Mouse (Mus musculus): Measurements from ENCODE around the gene Adarb1.

Gene Adarb1

GRCm38 (mm10) chr10:77391072-77391471 is 27.0 kb downstream of the Adarb1 start:
- in situ Hi-C loops (cut with MboI; ENCODE audit: unreplicated experiment in 2 of 2) = no loop called here

GRCm38 (mm10) chr10:77387558-77387957 is 30.5 kb downstream of the Adarb1 start:
- in situ Hi-C loops (cut with MboI; ENCODE audit: unreplicated experiment in 2 of 2) = no loop called here

DNA sequence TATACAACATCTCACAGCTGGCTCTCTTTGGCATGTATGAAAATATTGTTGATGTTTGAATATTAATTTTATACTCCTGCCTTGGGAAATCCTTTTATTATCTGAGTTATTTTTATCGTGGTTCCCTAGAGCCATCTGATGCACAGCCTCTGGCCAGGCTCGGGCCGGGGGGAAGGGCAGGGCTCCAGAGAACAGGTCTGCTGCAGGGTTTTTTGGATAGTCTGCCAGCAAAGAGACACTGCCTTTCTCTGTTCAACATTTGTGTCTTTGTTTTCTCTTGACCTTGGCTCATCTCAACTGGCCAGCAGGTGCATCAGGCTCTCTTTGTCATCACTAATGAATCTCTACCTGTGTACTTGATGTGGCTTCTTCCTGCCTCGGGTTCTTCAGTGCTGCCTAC is 32.3 kb downstream of the Adarb1 start:
- in situ Hi-C loops (cut with MboI; ENCODE audit: unreplicated experiment in 2 of 2) = no loop called here

DNA sequence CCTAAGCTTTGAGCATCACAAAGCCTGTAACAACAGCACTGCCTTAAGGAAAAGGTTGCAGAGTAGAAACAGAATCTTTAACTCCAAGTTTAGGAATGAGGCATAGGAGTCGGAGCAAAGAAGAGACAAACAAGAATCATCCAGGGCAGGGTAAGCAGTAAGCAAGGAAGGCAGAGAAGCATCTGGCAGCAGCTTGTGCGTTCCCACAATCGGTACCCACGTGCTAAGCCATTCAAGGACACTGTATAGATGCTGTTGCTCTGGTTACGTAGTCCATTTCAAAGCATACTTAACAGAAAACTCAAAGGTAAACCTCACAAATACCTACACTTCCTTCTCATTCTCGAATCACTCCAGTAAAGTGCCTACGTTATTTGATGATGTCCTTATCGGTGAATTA is 35.0 kb downstream of the Adarb1 start:
- in situ Hi-C loops (cut with MboI; ENCODE audit: unreplicated experiment in 2 of 2) = no loop called here

DNA sequence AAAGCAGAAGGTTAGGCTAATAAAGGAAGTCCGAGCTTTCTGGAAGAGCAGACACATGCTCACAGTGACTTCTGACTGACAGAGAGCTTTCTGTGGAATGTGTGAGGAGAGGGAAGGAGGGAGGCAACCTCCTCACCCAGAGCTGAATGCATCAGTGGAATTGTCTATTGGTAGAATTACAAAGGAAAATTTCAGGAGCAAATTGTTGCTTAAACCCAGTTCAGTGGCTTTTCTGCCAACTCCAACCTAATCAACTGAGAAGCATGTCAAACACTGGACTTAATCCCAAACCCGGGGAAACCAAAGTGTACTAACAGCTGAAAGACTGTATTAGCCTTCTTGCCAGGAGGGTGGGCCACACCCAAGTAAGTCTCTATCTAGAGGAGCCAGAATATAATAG is 36.9 kb downstream of the Adarb1 start:
- in situ Hi-C loops (cut with MboI; ENCODE audit: unreplicated experiment in 2 of 2) = no loop called here

GRCm38 (mm10) chr10:77380716-77381115 is 37.4 kb downstream of the Adarb1 start:
- in situ Hi-C loops (cut with MboI; ENCODE audit: unreplicated experiment in 2 of 2) = no loop called here

DNA sequence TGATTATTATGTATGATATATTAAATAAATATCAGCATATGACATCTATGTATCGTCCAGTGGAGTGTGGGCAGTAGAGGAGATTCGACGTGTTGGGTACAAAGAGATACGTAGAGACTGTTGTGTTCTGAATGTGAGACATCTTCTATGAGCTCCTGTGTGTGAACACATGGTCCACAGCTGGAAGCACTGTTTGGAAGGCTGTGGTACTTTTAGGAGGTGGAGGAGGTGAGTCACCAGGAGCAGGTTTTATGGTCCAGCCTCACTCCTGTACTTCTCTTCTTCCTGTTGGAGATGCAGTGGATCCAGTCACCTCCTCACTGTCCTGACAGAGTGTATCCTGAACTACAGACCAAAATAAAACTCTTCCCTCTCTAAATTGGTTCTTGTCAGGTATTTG is 38.9 kb downstream of the Adarb1 start:
- in situ Hi-C loops (cut with MboI; ENCODE audit: unreplicated experiment in 2 of 2) = no loop called here

DNA sequence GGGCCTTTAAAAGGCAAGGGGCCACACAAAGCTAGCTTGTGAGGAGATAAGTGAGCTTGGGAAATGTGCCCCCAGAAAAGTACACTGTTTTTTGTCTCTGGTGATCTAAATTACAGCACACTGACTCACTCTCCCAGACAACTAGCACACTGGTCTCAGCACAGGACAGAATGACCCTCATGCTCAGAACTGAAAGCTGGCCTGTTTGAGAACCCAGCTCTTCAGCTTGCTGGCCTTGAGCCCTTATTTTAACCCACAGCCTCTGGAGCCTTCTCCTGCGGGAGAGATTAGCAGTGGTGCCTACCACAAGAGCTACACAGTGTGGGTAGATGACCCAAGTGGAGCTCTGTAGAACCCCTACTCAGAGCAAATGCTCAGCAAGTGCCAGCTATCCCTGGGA is 42.0 kb downstream of the Adarb1 start:
- in situ Hi-C loops (cut with MboI; ENCODE audit: unreplicated experiment in 2 of 2) = no loop called here

DNA sequence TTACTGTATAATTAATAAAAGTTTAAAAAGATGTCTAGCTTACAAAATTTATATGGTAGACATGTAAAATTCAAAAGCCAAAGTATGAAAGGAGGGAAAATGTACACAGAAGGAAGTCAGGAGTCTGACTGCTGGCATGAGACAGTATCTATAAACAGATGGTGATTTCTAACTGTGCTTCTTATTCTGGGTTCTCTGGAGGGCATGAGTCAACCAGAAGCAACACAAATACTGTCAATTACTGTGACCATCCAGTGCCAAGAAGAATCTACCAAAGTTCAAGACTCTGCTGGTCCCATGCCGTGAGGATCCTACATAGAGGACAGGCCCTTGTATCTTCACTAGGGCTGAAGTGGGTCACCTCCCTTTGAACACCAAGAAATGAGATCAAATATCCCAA is 43.1 kb downstream of the Adarb1 start:
- in situ Hi-C loops (cut with MboI; ENCODE audit: unreplicated experiment in 2 of 2) = no loop called here

- in situ Hi-C loops (cut with MboI; ENCODE audit: unreplicated experiment in 2 of 2) = no loop called here
These were observed 43.7 kb downstream of the Adarb1 start for GRCm38 (mm10) chr10:77374407-77374806.

DNA sequence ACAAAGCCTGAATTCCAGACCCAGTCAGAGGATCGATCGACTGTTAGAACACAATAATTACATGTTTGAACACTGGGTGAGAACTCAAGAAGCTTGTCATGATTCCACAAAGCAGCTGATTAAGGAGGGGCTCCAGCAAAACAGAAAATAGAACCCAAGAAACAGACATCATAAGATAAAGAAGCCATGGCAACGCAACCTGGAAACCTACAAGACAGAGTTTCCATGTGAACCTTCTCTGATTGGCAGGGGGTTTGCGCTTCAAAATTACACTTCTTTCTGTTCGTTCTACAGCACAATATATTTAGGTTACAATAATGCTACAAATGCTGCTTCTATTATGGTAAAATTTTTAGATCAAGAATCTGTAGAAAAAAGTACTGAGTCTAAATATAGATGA is 47.9 kb downstream of the Adarb1 start:
- in situ Hi-C loops (cut with MboI; ENCODE audit: unreplicated experiment in 2 of 2) = no loop called here

- in situ Hi-C loops (cut with MboI; ENCODE audit: unreplicated experiment in 2 of 2) = no loop called here
These were observed 50.1 kb downstream of the Adarb1 start for GRCm38 (mm10) chr10:77367973-77368372.

GRCm38 (mm10) chr10:77366959-77367358 is 51.1 kb downstream of the Adarb1 start:
- in situ Hi-C loops (cut with MboI; ENCODE audit: unreplicated experiment in 2 of 2) = no loop called here

- in situ Hi-C loops (cut with MboI; ENCODE audit: unreplicated experiment in 2 of 2) = no loop called here
These were observed 52.9 kb downstream of the Adarb1 start for GRCm38 (mm10) chr10:77365212-77365611.

DNA sequence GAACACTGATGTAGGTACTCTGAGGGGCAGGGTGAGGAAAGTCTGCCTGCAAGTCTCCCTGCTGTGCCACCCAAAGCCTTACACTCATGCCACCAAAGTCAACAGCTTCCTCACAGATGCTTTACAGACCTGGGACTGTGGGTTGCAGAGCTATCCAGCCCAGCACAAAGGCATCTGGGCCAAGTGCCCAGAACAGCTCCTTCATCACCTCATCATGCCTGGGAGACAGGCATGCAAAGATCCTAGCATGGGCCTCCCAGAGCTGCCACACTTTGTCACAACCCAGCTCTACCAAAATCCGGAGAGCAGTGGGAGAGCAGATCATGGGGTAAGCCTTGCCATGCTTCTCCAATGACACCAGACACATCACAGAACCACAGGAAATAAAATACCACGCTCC is 57.6 kb downstream of the Adarb1 start:
- in situ Hi-C loops (cut with MboI; ENCODE audit: unreplicated experiment in 2 of 2) = no loop called here

GRCm38 (mm10) chr10:77357957-77358356 is 60.1 kb downstream of the Adarb1 start:
- in situ Hi-C loops (cut with MboI; ENCODE audit: unreplicated experiment in 2 of 2) = loop anchor here (5.0 to 10.0 kb wide), 3 partner anchors 154 to 523 kb away; no protein-coding TSS in a partner anchor

DNA sequence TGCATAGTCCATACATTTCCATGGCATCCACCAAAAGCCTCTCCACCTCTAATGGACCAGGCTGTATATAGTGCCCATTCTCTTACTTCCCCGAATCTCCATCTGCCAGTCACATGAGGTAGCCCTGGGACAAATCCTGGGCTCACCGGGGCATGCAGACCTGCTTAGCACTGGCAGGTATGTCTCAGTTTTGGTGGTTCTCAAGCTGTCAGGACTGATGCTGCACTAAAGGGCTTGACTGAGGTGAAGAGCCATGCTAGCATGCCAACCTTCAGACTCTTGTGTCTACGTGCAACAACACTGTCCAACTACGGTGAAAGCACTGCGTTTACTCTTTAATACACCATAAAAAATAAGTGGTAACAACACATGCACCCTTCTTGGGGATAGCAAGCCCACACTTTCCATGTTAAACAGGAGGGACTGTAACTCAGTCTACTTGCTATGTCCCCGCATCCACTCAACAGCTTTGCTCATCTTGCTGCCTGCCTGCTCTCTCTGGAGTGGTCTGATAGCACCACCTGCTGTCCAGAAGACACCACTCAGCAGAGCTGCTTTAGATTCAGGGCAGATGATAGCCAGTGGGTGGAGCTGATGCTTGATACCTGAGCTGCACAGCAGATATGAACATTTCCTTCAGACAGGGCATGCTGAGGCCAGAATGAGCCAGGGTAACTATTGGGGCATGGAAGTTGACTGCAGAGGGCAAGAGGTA is 64.9 kb downstream of the Adarb1 start:
- in situ Hi-C loops (cut with MboI; ENCODE audit: unreplicated experiment in 2 of 2) = loop anchor here in 1 of 2 experiments (5.0 to 10.0 kb wide), 2 partner anchors 221 to 518 kb away; no protein-coding TSS in a partner anchor

- in situ Hi-C loops (cut with MboI; ENCODE audit: unreplicated experiment in 2 of 2) = no loop called here
These were observed 75.2 kb downstream of the Adarb1 start for GRCm38 (mm10) chr10:77342842-77343241.

DNA sequence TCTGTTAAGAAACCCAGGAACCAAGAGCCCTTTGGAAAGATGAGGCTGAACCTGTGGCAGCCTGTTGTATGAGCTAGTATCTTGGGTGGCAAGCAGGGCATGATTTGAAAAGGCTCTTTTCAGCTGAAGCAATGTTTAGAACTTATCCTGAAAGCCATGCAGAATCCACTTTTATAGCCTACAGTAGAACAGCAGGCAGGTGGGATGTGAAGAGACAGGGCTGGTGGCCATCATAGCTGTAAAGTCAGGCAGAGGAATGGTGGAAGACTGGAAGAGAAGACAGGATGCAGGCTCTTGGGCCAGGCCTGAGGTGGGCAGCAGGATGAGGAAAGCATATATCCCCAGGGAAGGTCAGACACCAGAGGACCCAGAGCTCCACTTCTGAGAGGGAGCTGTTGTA is 76.4 kb downstream of the Adarb1 start:
- in situ Hi-C loops (cut with MboI; ENCODE audit: unreplicated experiment in 2 of 2) = no loop called here

GRCm38 (mm10) chr10:77341059-77341458 is 77.0 kb downstream of the Adarb1 start:
- in situ Hi-C loops (cut with MboI; ENCODE audit: unreplicated experiment in 2 of 2) = no loop called here

GRCm38 (mm10) chr10:77339871-77340341 is 78.2 kb downstream of the Adarb1 start:
- in situ Hi-C loops (cut with MboI; ENCODE audit: unreplicated experiment in 2 of 2) = no loop called here

- in situ Hi-C loops (cut with MboI; ENCODE audit: unreplicated experiment in 2 of 2) = no loop called here
These were observed 84.6 kb downstream of the Adarb1 start for GRCm38 (mm10) chr10:77333518-77333917.
